Mouse (Mus musculus) thymus, adult 2 months (tissue): ENCODE results near the gene Hnrnpul1. TPM values are rescaled to one million over a fixed set of nuclear protein-coding genes. Genes with fewer than 3 reads are reported as not detected.
A peak's percentile ranks its signal among the peaks of the same experiment; 100 is the strongest.

ENCODE experiments used
- DNase-seq: peaks from one replicate; pipeline ENCODE4 v3.0.0; 2021
- H3K27ac ChIP-seq: fragments of 200-500 bp; 2 replicates; pipeline ENCODE4 v1.5.1; 2012; ENCODE audit warnings: low read length, control low read depth; ENCODE audit not compliant: control insufficient read depth, insufficient read depth
- H3K27me3 ChIP-seq: fragments of 200-500 bp; 2 replicates; pipeline ENCODE4 v1.6.1; 2012; ENCODE audit warnings: mild to moderate bottlenecking, low read length, moderate library complexity, mixed read lengths; ENCODE audit not compliant: control insufficient read depth, insufficient read depth
- H3K36me3 ChIP-seq: fragments of 200-500 bp; 2 replicates; pipeline ENCODE4 v1.6.1; 2012; ENCODE audit warnings: mild to moderate bottlenecking, low read length, moderate library complexity; ENCODE audit not compliant: control insufficient read depth, insufficient read depth
- H3K4me1 ChIP-seq: fragments of 200-500 bp; replicated peaks from 2 replicates; pipeline ENCODE4 v1.6.1; 2012; ENCODE audit warnings: low read length; ENCODE audit not compliant: control insufficient read depth, insufficient read depth
- H3K4me3 ChIP-seq: fragments of 200-500 bp; 2 replicates; pipeline ENCODE4 v1.5.1; 2012; ENCODE audit warnings: mild to moderate bottlenecking, low read length, control low read depth, moderate library complexity; ENCODE audit not compliant: control insufficient read depth, insufficient read depth
- CTCF ChIP-seq: fragments of 200-500 bp; IDR thresholded peaks from 2 replicates; pipeline ENCODE4 v1.5.1; 2012; ENCODE audit warnings: mild to moderate bottlenecking, control low read depth, low read length, moderate library complexity, borderline replicate concordance; ENCODE audit not compliant: control insufficient read depth, poor library complexity, insufficient read depth; ENCODE audit errors: extremely low read depth
- POLR2A ChIP-seq: fragments of 200-500 bp; IDR thresholded peaks from 2 replicates; pipeline ENCODE4 v1.6.1; 2012; ENCODE audit warnings: mild to moderate bottlenecking, low read length, control low read depth, moderate library complexity; ENCODE audit not compliant: control insufficient read depth, poor library complexity, insufficient read depth; ENCODE audit errors: extremely low read depth
- WGBS: fragments of 180-500 bp; shearing (Covaris S2); methylation state at CpG from one replicate; pipeline ENCODE4 v1.1.7; 2018; 5-methylcytosine and 5-hydroxymethylcytosine counted together
- polyA plus RNA-seq: library from polyadenylated mRNA; depleted of rRNA; stranded (reverse); fragments of >200 nt; gene quantifications from 2 replicates; pipeline ENCODE4 v1.2.3, GENCODE M21; 2012

Hnrnpul1 gene
- polyA plus RNA-seq, 1 experiment: 102 TPM

- DNase-seq: no peak
- WGBS: 89% methylated on average over 5 of the region's 5 CpGs
- no peaks in the 10 kb centered on the region for H3K27me3 ChIP-seq
- H3K36me3 ChIP-seq: no peaks in the 10 kb centered on the region
- H3K27ac ChIP-seq: no peak overlapping the region
- no peak overlapping the region for H3K4me3 ChIP-seq
- peaks cover 25% of the 10 kb centered on the region for H3K4me1 ChIP-seq
- TF ChIP-seq CTCF: no peak
- TF ChIP-seq POLR2A: no peak
Measured at GRCm38 (mm10) chr7:25780021-25780420, 25.5 kb upstream of the Hnrnpul1 start.

GRCm38 (mm10) chr7:25768229-25768628 is 13.7 kb upstream of the Hnrnpul1 start:
- WGBS: 93% methylated on average over 5 of the region's 5 CpGs
- H3K4me1 ChIP-seq: peaks cover 7% of the 10 kb centered on the region; the same call in 1 of the 2 replicates
- no peak overlapping the region for H3K4me3 ChIP-seq
- TF ChIP-seq CTCF (no peak), POLR2A (no peak)
- no peak for DNase-seq
- H3K36me3 ChIP-seq: no peaks in the 10 kb centered on the region
- H3K27me3 ChIP-seq: no peaks in the 10 kb centered on the region
- H3K27ac ChIP-seq: no peak overlapping the region

GRCm38 (mm10) chr7:25766108-25766507 is 11.6 kb upstream of the Hnrnpul1 start:
- no peak for DNase-seq
- Histone ChIP-seq H3K27me3 (no peaks in the 10 kb centered on the region), H3K36me3 (no peaks in the 10 kb centered on the region), H3K4me3 (no peak overlapping the region), H3K4me1 (peaks cover 7% of the 10 kb centered on the region; the same call in 1 of the 2 replicates), H3K27ac (no peak overlapping the region)
- 82% methylated on average over 6 of the region's 6 CpGs for WGBS
- no peak for TF ChIP-seq CTCF
- no peak for TF ChIP-seq POLR2A

GRCm38 (mm10) chr7:25764221-25764620 is 9.7 kb upstream of the Hnrnpul1 start:
- no peak for DNase-seq
- H3K27ac ChIP-seq: no peak overlapping the region
- TF ChIP-seq POLR2A: no peak
- no peak for TF ChIP-seq CTCF
- 69% methylated on average over 5 of the region's 5 CpGs for WGBS
- peaks cover 7% of the 10 kb centered on the region; the same call in 1 of the 2 replicates for H3K4me1 ChIP-seq
- no peaks in the 10 kb centered on the region for H3K27me3 ChIP-seq
- H3K36me3 ChIP-seq: no peaks in the 10 kb centered on the region
- H3K4me3 ChIP-seq: no peak overlapping the region

GRCm38 (mm10) chr7:25763678-25764077 is 9.1 kb upstream of the Hnrnpul1 start:
- Histone ChIP-seq H3K4me1 (peaks cover 7% of the 10 kb centered on the region; the same call in 1 of the 2 replicates), H3K27ac (no peak overlapping the region), H3K4me3 (no peak overlapping the region), H3K36me3 (no peaks in the 10 kb centered on the region), H3K27me3 (no peaks in the 10 kb centered on the region)
- WGBS: 89% methylated on average over 11 of the region's 11 CpGs
- no peak for TF ChIP-seq CTCF
- TF ChIP-seq POLR2A: no peak
- DNase-seq: no peak

- no peaks in the 10 kb centered on the region for H3K27me3 ChIP-seq
- H3K4me3 ChIP-seq: no peak overlapping the region
- no peak for DNase-seq
- no peak overlapping the region for H3K27ac ChIP-seq
- H3K36me3 ChIP-seq: no peaks in the 10 kb centered on the region
- WGBS: 92% methylated on average over 10 of the region's 10 CpGs
- TF ChIP-seq CTCF (no peak), POLR2A (no peak)
- peaks cover 2% of the 10 kb centered on the region; the same call in 1 of the 2 replicates for H3K4me1 ChIP-seq
Measured at GRCm38 (mm10) chr7:25761354-25761753, 6.8 kb upstream of the Hnrnpul1 start.

- TF ChIP-seq CTCF: peak; percentile 73; the same call in 1 of the 2 replicates
- no peak for TF ChIP-seq POLR2A
- DNase-seq: peak; percentile 88
Measured at GRCm38 (mm10) chr7:25756011-25756410, 1.5 kb upstream of the Hnrnpul1 start.

More at GRCm38 (mm10) chr7:25756011-25756410, 1.5 kb upstream of the Hnrnpul1 start:
- WGBS: 2% methylated on average over 18 of the region's 18 CpGs
- Histone ChIP-seq H3K27ac (peak overlapping the region; percentile 74), H3K27me3 (no peaks in the 10 kb centered on the region), H3K4me3 (peak overlapping the region; percentile 42), H3K36me3 (no peaks in the 10 kb centered on the region), H3K4me1 (peaks cover 10% of the 10 kb centered on the region; the same call in 1 of the 2 replicates)
